Mouse (Mus musculus): Measurements from ENCODE around the gene Ccdc13.
A peak's percentile ranks its signal among the peaks of the same experiment; 100 is the strongest.

The Ccdc13 gene

DNA sequence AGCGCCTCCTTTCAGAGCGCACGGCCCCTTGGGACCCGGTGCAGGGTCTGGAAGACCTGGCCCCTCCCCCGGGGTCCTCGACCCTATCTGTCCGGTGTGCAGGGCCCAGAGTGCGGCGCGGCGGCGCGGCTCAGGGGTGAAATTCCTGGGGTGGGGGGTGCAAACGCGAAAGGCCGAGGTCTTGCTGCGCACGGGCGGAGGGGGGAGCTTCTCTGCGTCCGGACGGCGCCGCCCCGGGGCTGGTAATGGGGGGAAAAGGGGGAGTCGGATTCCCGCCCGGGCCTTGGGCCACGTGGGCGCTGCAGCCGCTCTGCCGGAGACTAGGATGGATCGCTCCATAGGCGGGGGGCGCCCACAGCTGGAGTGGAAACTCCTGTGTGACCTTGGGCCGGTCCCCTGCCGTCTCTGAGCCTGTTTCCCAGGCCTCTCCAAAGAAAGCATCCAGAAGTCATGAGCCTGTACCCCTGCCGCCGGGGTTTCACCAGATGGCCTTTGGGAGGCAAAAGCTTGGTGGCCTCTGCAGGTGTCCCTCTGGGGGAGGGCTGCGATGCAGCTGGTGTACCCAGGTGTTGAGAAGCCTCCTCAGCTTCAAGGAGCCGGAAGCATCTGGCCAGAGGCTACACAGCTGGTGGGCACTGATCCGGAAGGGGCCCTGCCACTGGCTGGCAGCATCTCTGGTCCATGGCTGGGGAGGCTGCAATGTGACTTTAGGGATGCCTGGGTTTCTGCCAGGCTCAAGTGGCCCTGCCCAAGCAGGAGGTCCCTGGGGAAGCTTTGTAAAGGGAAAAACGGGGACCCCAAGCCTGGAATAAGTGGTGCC is 78.8 kb downstream of the Ccdc13 start:
- peak; percentile 77 to 78 for DNase-seq (ENCODE audit: low spot score in 2 of 2)

DNA sequence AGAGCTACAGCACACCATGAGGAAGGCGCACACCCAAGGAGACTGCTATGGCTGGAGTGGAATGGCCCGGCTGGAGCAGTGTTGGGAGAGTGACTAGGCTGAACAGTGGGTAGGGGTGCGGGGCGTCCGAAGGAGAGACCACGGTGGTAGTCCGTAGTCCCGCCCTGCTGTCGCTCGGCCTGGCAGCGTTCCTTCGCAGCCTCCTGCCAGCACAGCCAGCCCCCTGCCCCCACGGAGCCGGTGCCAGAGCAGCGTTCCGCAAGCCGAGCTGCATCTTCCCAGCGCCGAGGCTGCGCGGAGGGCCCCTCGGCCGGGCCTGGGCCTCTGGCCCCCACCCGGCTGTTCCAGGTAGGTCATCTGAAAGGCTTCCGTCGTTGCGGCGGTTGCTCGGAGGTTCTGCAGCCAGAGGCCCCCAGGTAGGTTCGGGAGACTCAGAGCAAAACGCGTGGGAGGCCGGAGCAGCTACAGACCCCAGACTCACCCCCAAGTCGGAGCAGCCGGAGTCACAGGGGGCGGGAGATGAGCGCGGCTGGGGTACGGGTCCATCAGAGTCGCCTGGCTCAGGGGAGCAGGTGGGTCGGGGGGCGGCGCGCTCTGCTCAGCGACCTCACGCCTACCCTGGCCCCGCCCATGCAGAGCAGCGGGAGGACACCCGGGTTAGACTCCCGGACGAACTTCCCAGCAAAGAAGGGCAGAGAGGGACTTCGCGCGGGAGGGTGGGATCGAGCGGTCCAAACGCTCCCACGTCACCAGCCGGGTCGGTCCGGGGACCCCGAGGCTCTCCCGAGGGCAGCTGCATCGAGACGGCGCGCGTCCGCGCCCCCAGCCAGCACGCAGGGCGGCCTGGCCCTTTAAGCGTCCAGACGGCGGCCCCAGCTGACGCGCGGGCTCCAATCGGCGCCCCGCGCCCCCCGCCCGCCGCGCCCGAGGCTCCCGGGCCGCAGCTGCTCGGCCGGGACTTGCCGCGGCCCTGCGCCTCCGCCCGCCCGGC is 79.9 kb downstream of the Ccdc13 start, which contains the start of gene Zfp651:
Gene Zfp651, plus strand, starts transcription at position 240 of the 991 bp plus-strand sequence.
- DNase-seq (ENCODE audit: low spot score in 2 of 2), result peak; percentile 87

- DNase-seq (ENCODE audit: low spot score in 2 of 2), result peak in 1 of 2 experiments; percentile 46
Observed at GRCm38 (mm10) chr9:121757835-121758814, 81.1 kb downstream of the Ccdc13 start.

GRCm38 (mm10) chr9:121757432-121757831 is 81.8 kb downstream of the Ccdc13 start:
- DNase-seq (ENCODE audit: low spot score in 2 of 2), result peak in 1 of 2 experiments; percentile 62

DNA sequence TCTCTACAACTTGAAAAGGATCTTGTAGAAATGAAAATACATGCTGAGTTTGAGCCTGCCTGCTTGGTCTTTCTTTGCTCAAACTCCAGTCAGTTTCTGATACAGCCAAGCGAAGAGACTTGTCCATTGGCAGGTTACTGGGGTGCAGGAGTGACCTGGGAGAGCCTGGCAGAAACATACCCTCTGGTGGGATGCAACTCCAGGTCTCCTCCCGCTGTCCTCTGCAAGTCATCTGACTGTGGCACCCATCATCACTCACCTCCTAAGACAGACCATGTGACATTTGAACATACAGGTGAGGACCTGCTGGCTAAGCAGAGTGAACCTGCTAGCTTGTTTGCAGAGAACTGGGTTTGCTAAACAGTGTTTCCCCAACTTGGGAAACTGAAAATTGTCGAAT is 82.5 kb downstream of the Ccdc13 start:
- DNase-seq (ENCODE audit: low spot score in 2 of 2), result no peak

DNA sequence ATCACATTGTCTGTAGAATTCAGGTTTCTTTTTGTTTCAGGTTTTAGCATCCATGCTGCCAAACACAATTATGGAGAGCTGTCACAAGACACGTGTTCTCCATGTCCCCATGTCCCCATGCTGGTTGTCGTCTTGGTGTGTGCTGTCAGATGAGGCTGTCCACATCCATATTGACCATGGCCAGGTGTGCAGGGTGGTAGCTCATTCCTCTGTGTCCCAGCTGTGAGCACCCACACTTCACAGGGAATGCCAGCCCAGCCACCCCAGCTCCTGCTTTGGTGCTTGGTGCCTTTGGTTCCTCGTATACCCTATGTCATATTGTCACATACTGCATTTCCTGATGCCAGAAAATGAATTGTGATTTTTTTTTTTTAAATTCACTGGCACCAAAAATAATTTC is 84.6 kb downstream of the Ccdc13 start:
- DNase-seq (ENCODE audit: low spot score in 2 of 2), result peak in 1 of 2 experiments; percentile 26

GRCm38 (mm10) chr9:121752774-121753173 is 86.5 kb downstream of the Ccdc13 start:
- DNase-seq (ENCODE audit: low spot score in 2 of 2), result no peak

Data from right cerebral cortex, postnatal 10 days (tissue).